Mouse (Mus musculus): ENCODE measurements at regions not wholly inside any gene's neighbourhood (a gene's known extent, or its start where the extent isn't known, plus 50 kb on each side); places are given as distances from the start of the nearest gene placed in this dataset.

DNA sequence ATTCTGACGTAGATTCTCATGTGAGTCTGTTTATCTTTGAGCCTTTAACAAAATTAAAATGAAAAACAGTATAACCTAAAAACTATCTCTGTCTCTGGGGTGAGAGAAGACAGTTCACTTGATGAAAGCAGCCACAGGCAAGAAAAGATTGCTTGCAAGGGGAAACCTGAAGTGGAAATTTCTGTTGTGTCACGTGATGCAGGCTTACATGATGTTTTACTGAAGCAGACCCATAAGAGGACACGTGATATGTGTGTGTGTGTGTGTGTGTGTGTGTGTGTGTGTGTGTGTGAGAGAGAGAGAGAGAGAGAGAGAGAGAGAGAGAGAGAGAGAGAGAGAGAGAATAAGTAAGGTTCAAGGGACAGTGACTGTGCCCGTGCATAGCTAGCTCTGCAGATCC is 63.7 kb upstream of the Fam204a start:
- Histone ChIP-seq H3K9ac (ENCODE audit: low read length) (no peak overlapping the region), H3K4me1 (ENCODE audit: control insufficient read depth, insufficient read depth, low read length) (no peaks in the 10 kb centered on the region), H3K9me3 (ENCODE audit: control insufficient read depth, low read length) (no peaks in the 10 kb centered on the region), H3K27ac (ENCODE audit: low read depth, low read length) (no peak overlapping the region), H3K36me3 (ENCODE audit: control insufficient read depth, insufficient read depth, low read length) (no peaks in the 10 kb centered on the region), H3K4me2 (no peak overlapping the region), H3K4me3 (ENCODE audit: low read depth, low read length) (no peak overlapping the region), H3K27me3 (ENCODE audit: control insufficient read depth, insufficient read depth, low read length) (no peaks in the 10 kb centered on the region)
- DNase-seq (ENCODE audit: low spot score, missing footprints) (no peak), ATAC-seq (ENCODE audit: low FRiP score) (no peak)
- 79% methylated on average over 4 of the region's 4 CpGs for WGBS

DNA sequence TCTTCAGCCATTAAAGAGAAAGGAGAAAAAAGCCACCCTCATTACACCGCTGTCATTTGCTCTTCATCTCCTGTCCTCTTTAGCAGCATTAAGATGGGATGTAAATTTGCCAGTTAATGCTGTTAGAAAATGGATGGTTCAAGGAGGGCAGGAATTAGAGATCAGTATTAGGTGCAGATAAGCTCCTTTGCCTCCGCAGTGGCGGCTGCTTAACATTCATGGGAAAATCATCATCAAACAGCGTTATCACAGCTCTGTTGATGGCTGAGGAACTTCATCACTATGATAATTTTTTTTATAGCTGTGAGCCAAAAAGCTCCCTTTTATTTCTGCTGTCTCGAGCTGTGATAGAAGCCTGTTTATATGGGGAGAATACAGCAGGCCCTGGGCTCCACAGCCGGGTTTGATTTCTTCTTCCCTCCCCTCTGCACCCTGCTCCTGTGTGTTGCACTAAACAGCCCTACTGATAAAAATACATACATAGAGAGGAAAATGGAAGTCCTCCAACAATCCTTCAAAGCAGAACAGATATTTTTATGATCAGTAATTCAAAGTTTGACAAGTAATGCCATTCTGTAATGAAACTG is 60.4 kb upstream of the Fam204a start:
- H3K9ac ChIP-seq (ENCODE audit: low read length) = no peak overlapping the region
- no peaks in the 10 kb centered on the region for H3K27me3 ChIP-seq (ENCODE audit: control insufficient read depth, insufficient read depth, low read length)
- no peaks in the 10 kb centered on the region for H3K9me3 ChIP-seq (ENCODE audit: control insufficient read depth, low read length)
- no peak overlapping the region for H3K27ac ChIP-seq (ENCODE audit: low read depth, low read length)
- no peak for DNase-seq (ENCODE audit: low spot score, missing footprints)
- no peak for ATAC-seq (ENCODE audit: low FRiP score)
- no peaks in the 10 kb centered on the region for H3K36me3 ChIP-seq (ENCODE audit: control insufficient read depth, insufficient read depth, low read length)
- no peaks in the 10 kb centered on the region for H3K4me1 ChIP-seq (ENCODE audit: control insufficient read depth, insufficient read depth, low read length)
- no peak overlapping the region for H3K4me3 ChIP-seq (ENCODE audit: low read depth, low read length)
- no peak overlapping the region for H3K4me2 ChIP-seq
- WGBS = 32% methylated on average over 6 of the region's 6 CpGs

DNA sequence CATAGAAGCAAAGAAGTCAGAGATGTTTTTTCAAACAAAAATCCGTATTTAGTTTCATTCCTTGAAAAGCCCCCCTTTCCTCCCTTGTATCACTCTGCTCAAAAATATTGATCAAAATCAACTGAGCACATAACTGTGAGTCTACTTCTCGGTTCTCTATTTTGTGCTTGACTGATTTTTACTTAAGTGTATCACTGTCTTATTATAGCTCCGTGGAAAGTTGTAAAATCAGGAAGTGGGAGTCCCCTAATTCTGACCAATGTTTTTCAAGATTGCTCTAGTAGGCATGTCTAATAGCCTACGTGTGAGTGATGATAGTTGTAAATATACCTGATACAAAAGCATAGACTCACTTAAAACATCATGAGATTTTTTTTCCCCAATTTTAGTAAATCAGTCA is 58.4 kb upstream of the Fam204a start:
- H3K9ac ChIP-seq (ENCODE audit: low read length) = no peak overlapping the region
- no peak overlapping the region for H3K4me3 ChIP-seq (ENCODE audit: low read depth, low read length)
- H3K9me3 ChIP-seq (ENCODE audit: control insufficient read depth, low read length) = no peaks in the 10 kb centered on the region
- H3K4me2 ChIP-seq = no peak overlapping the region
- ATAC-seq (ENCODE audit: low FRiP score) = no peak
- WGBS = 86% methylated on average over 4 of the region's 4 CpGs
- H3K27ac ChIP-seq (ENCODE audit: low read depth, low read length) = no peak overlapping the region
- no peaks in the 10 kb centered on the region for H3K27me3 ChIP-seq (ENCODE audit: control insufficient read depth, insufficient read depth, low read length)
- no peak for DNase-seq (ENCODE audit: low spot score, missing footprints)
- no peaks in the 10 kb centered on the region for H3K36me3 ChIP-seq (ENCODE audit: control insufficient read depth, insufficient read depth, low read length)
- no peaks in the 10 kb centered on the region for H3K4me1 ChIP-seq (ENCODE audit: control insufficient read depth, insufficient read depth, low read length)
